Mouse (Mus musculus): ENCODE measurements around the gene Hist2h2bb. TPM values are rescaled to one million over a fixed set of nuclear protein-coding genes. Genes with fewer than 3 reads are reported as not detected.
A peak's percentile ranks its signal among the peaks of the same experiment; 100 is the strongest.

Hist2h2bb gene
- polyA plus RNA-seq, 1 experiment from 2014 or later: 7.9 TPM

DNA sequence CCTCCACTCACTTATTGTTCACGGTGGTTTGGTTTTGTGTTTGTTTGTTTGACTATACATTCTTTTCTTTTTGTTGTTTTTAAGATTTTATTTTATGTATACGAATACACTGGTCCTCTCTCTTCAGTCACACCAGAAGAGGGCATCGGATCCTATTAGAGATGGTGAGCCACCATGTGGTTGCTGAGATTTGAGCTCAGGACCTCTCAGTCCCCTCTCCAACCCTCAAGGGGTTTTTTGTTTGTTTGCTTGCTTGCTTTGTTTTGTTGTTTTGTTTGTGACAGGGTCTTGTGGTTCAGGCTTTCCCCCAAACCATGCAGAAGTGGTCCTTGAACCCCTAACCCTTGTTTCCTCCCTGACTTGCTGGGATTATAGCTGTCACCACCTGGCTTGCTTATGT lies 7.9 kb upstream of the Hist2h2bb start:
- Histone ChIP-seq H3K4me3 (ENCODE audit: control insufficient read depth in 1 of 2, insufficient read depth in 1 of 2, low read depth in 1 of 2, low read length in 2 of 2) (no peak overlapping the region; a peak in 1 of 4 replicates), H3K36me3 (ENCODE audit: control insufficient read depth, insufficient read depth, low read length) (no peaks in the 10 kb centered on the region), H3K4me1 (ENCODE audit: control insufficient read depth in 2 of 2, insufficient read depth in 2 of 2, low read length in 2 of 2) (peaks cover 13 to 14% of the 10 kb centered on the region in 2 experiments), H3K9ac (ENCODE audit: low read length) (peak overlapping the region; percentile 82), H3K9me3 (ENCODE audit: control insufficient read depth, low read length) (no peaks in the 10 kb centered on the region), H3K27me3 (ENCODE audit: control insufficient read depth, insufficient read depth, low read length) (no peaks in the 10 kb centered on the region), H3K4me2 (ENCODE audit: low read length) (peak overlapping the region; percentile 71), H3K27ac (replicated peaks in 1 of 2; ENCODE audit: control insufficient read depth in 1 of 2, insufficient read depth in 1 of 2, low read depth in 2 of 2, low read length in 2 of 2) (peak overlapping the region; percentile 93 to 97)
- 67% methylated on average over 3 of the region's 3 CpGs for WGBS
- no peak for ATAC-seq (ENCODE audit: insufficient number of reproducible peaks, insufficient read depth, low FRiP score, low read depth)

DNA sequence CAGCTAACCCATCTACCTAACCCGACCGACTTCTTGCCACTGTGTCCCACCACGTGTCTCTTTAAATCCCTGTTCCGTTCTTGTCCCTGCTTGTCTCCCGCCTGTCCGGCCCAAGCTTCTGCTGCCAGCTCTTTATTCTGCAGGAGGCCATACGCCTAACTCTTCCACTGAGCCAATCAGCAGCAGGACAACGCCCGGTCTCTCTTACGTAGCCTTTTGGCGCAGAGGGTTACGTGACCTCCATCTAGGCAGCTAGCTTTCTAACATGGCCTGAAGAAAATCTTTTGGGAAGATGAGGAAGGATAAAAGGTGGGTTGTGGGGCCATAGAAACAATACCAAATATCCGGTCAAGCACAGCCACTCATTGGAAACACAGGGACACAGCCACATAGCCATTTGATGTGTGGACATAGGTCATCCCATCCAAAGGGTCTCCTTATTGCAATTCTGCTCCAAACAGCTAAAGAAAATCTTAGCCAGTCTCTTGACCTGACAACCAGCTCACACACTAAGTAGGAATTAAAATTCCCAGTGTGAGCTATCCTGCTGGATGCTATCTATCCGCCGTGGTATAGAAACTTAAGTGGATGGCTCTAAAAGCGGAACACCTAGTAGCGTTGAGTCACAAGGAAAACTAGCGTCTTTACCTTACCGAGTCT lies 7.2 kb upstream of the Hist2h2bb start:
- peak overlapping the region; percentile 54 to 83 for H3K4me3 ChIP-seq (ENCODE audit: control insufficient read depth in 1 of 2, insufficient read depth in 1 of 2, low read depth in 1 of 2, low read length in 2 of 2)
- peak; percentile 80 for ATAC-seq (ENCODE audit: insufficient number of reproducible peaks, insufficient read depth, low FRiP score, low read depth)
- peak overlapping the region; percentile 82 for H3K9ac ChIP-seq (ENCODE audit: low read length)
- peak overlapping the region; percentile 71 for H3K4me2 ChIP-seq (ENCODE audit: low read length)
- H3K27ac ChIP-seq (replicated peaks in 1 of 2; ENCODE audit: control insufficient read depth in 1 of 2, insufficient read depth in 1 of 2, low read depth in 2 of 2, low read length in 2 of 2): peak overlapping the region; percentile 93 to 97
- no peaks in the 10 kb centered on the region for H3K27me3 ChIP-seq (ENCODE audit: control insufficient read depth, insufficient read depth, low read length)
- no peaks in the 10 kb centered on the region for H3K9me3 ChIP-seq (ENCODE audit: control insufficient read depth, low read length)
- H3K4me1 ChIP-seq (ENCODE audit: control insufficient read depth in 2 of 2, insufficient read depth in 2 of 2, low read length in 2 of 2): peaks cover 13 to 14% of the 10 kb centered on the region in 2 experiments
- no peaks in the 10 kb centered on the region for H3K36me3 ChIP-seq (ENCODE audit: control insufficient read depth, insufficient read depth, low read length)
- WGBS: 1% methylated on average over 19 of the region's 19 CpGs

DNA sequence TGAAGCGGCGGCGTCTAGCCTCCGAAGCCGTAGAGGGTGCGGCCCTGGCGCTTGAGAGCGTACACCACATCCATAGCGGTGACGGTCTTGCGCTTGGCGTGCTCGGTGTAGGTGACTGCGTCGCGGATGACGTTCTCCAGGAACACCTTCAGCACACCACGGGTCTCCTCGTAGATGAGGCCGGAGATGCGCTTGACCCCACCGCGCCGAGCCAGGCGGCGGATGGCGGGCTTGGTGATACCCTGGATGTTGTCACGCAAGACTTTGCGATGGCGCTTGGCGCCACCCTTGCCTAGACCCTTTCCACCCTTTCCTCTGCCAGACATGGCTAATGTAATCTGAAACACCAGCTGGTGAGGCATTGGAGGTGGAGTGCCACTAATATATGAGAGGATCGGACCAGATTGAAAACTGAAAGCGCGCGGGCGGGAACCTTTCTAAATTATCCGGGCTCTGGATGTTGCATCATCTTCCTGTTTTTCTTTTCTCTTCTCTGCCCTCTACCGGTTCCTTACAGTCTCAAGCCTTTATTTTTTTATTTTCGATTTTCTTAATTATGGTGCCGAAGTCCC lies 6.5 kb upstream of the Hist2h2bb start, which contains the start of gene Hist2h4:
Gene Hist2h4, minus strand, starts transcription at position 333 of the 572 bp plus-strand sequence.
- under 1% methylated on average over 40 of the region's 40 CpGs for WGBS
- Histone ChIP-seq H3K36me3 (ENCODE audit: control insufficient read depth, insufficient read depth, low read length) (no peaks in the 10 kb centered on the region), H3K9ac (ENCODE audit: low read length) (peak within 1 kb of the TSS; percentile 82), H3K27me3 (ENCODE audit: control insufficient read depth, insufficient read depth, low read length) (no peaks in the 10 kb centered on the region), H3K4me1 (ENCODE audit: control insufficient read depth in 2 of 2, insufficient read depth in 2 of 2, low read length in 2 of 2) (peaks cover 13 to 17% of the 10 kb centered on the region in 2 experiments), H3K27ac (replicated peaks in 1 of 2; ENCODE audit: control insufficient read depth in 1 of 2, insufficient read depth in 1 of 2, low read depth in 2 of 2, low read length in 2 of 2) (peak within 1 kb of the TSS; percentile 97 to 99), H3K4me3 (ENCODE audit: control insufficient read depth in 1 of 2, insufficient read depth in 1 of 2, low read depth in 1 of 2, low read length in 2 of 2) (peak within 1 kb of the TSS; percentile 54 to 83), H3K9me3 (ENCODE audit: control insufficient read depth, low read length) (no peaks in the 10 kb centered on the region), H3K4me2 (ENCODE audit: low read length) (peak within 1 kb of the TSS; percentile 71)
- peak; percentile 86 for ATAC-seq (ENCODE audit: insufficient number of reproducible peaks, insufficient read depth, low FRiP score, low read depth)

DNA sequence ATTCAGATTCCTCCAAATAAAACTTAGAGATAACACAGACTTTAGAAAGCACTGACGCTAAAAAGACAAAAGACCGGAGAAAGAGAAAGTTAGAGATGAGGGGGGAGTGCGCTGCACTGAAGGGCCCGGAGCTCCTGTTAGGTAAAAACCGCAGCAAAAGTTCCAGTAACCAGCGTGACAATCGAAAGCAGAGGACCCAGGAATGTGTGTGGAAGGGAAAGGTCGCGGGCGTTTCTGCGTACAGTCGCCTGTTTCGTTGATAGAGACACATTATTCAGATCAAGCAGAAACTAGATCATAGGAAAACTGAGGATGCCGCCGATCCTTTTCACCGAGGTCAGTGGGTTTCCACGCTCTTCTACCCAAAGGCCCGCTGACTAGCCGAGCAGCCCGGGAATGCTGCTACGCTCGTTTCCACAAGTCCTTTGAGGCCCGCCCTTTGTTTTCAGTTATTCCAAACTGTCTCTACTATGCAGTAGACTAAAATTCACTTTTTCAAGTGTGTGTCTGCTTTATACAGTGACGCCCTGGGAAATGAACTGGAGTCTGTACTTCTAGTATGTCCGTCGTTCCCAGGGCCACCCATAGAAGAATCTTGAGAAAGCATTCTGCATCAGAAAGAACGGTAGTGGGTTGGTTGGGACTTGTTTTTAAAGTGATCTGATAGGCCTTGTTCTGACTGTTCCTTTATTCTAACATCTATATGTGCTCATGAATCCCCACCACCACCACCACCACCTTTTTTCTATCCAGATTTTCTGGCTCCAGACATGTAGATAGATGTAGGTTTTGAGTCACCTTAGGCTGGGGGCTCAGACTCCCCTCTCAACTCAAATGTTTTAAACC lies 5.8 kb upstream of the Hist2h2bb start:
- ATAC-seq (ENCODE audit: insufficient number of reproducible peaks, insufficient read depth, low FRiP score, low read depth): no peak

DNA sequence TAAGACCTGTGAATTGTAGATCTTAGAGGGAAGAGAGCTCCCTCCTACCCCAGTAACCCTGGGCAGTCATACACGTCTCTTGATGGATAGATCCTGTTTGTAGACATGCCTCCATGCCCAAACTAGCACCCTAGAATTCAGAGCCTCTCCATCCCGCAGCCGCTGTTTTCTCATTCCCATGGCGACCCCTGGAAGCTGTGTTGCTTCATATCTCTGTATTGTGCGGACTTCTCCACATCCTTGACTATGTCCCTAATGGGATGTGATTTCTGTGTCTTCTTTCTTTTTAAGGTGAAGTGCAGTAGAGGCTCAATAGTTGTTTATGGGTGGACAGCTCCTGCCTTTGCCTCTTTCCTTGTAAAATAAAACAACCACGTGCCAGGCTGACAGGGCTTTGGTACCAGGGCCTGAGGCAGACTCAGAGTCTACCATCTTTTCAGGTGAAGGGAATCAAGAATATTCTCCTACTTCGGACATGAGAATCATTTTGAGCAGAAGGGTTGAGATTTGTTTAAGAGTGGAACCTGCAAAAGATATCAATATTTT lies 5.1 kb upstream of the Hist2h2bb start:
- 82% methylated on average over 7 of the region's 7 CpGs for WGBS
- peak overlapping the region in 1 of 2 experiments; percentile 54; a peak in 2 of 4 replicates for H3K4me3 ChIP-seq (ENCODE audit: control insufficient read depth in 1 of 2, insufficient read depth in 1 of 2, low read depth in 1 of 2, low read length in 2 of 2)
- H3K4me2 ChIP-seq (ENCODE audit: low read length): peak overlapping the region; percentile 71
- H3K27ac ChIP-seq (replicated peaks in 1 of 2; ENCODE audit: control insufficient read depth in 1 of 2, insufficient read depth in 1 of 2, low read depth in 2 of 2, low read length in 2 of 2): peak overlapping the region; percentile 97 to 99
- H3K9me3 ChIP-seq (ENCODE audit: control insufficient read depth, low read length): no peaks in the 10 kb centered on the region
- ATAC-seq (ENCODE audit: insufficient number of reproducible peaks, insufficient read depth, low FRiP score, low read depth): no peak
- peak overlapping the region; percentile 82 for H3K9ac ChIP-seq (ENCODE audit: low read length)
- H3K36me3 ChIP-seq (ENCODE audit: control insufficient read depth, insufficient read depth, low read length): no peaks in the 10 kb centered on the region
- H3K27me3 ChIP-seq (ENCODE audit: control insufficient read depth, insufficient read depth, low read length): no peaks in the 10 kb centered on the region
- peaks cover 13 to 19% of the 10 kb centered on the region in 2 experiments for H3K4me1 ChIP-seq (ENCODE audit: control insufficient read depth in 2 of 2, insufficient read depth in 2 of 2, low read length in 2 of 2)

More for the DNA sequence above, 5.8 kb upstream of the Hist2h2bb start:
- H3K9ac ChIP-seq (ENCODE audit: low read length): peak overlapping the region; percentile 82
- peaks cover 13 to 19% of the 10 kb centered on the region in 2 experiments for H3K4me1 ChIP-seq (ENCODE audit: control insufficient read depth in 2 of 2, insufficient read depth in 2 of 2, low read length in 2 of 2)
- peak overlapping the region; percentile 97 to 99 for H3K27ac ChIP-seq (replicated peaks in 1 of 2; ENCODE audit: control insufficient read depth in 1 of 2, insufficient read depth in 1 of 2, low read depth in 2 of 2, low read length in 2 of 2)
- WGBS: 8% methylated on average over 27 of the region's 27 CpGs
- H3K4me2 ChIP-seq (ENCODE audit: low read length): peak overlapping the region; percentile 71
- H3K36me3 ChIP-seq (ENCODE audit: control insufficient read depth, insufficient read depth, low read length): no peaks in the 10 kb centered on the region
- H3K9me3 ChIP-seq (ENCODE audit: control insufficient read depth, low read length): no peaks in the 10 kb centered on the region
- H3K27me3 ChIP-seq (ENCODE audit: control insufficient read depth, insufficient read depth, low read length): no peaks in the 10 kb centered on the region
- H3K4me3 ChIP-seq (ENCODE audit: control insufficient read depth in 1 of 2, insufficient read depth in 1 of 2, low read depth in 1 of 2, low read length in 2 of 2): peak overlapping the region; percentile 54 to 58

DNA sequence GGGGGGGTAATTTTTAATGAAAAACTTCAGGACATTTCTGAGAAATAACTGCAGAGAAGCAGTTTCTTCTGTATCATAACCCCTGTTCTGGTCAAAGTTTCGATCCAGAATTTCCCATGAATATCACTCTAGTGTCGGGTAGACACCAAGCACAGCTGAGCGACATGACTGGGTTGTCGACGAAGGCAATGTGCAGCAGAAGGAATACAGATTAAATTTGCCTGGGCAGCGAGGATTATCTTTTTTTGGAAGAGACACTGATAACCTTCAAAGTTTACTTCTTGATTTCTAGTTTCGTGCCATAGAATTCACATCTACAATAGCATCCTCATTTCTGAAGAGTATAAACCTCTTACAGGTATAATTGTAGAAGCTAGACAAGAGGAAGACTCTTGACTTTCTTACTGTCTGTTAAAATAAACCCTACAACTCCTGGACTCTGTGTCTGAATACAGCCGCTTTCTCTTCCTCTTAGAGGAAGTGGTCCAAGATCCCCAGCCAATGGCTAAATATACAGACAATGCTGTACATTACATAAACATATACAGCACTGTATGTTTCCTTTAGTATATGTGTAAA lies 3.3 kb upstream of the Hist2h2bb start:
- ATAC-seq (ENCODE audit: insufficient number of reproducible peaks, insufficient read depth, low FRiP score, low read depth): no peak
- no peak overlapping the region for H3K4me2 ChIP-seq (ENCODE audit: low read length)
- H3K27me3 ChIP-seq (ENCODE audit: control insufficient read depth, insufficient read depth, low read length): no peaks in the 10 kb centered on the region
- peaks cover 15 to 19% of the 10 kb centered on the region in 2 experiments for H3K4me1 ChIP-seq (ENCODE audit: control insufficient read depth in 2 of 2, insufficient read depth in 2 of 2, low read length in 2 of 2)
- no peak overlapping the region for H3K27ac ChIP-seq (replicated peaks in 1 of 2; ENCODE audit: control insufficient read depth in 1 of 2, insufficient read depth in 1 of 2, low read depth in 2 of 2, low read length in 2 of 2)
- H3K9me3 ChIP-seq (ENCODE audit: control insufficient read depth, low read length): no peaks in the 10 kb centered on the region
- no peak overlapping the region for H3K9ac ChIP-seq (ENCODE audit: low read length)
- WGBS: 59% methylated on average over 8 of the region's 8 CpGs
- H3K36me3 ChIP-seq (ENCODE audit: control insufficient read depth, insufficient read depth, low read length): no peaks in the 10 kb centered on the region
- H3K4me3 ChIP-seq (ENCODE audit: control insufficient read depth in 1 of 2, insufficient read depth in 1 of 2, low read depth in 1 of 2, low read length in 2 of 2): no peak overlapping the region

DNA sequence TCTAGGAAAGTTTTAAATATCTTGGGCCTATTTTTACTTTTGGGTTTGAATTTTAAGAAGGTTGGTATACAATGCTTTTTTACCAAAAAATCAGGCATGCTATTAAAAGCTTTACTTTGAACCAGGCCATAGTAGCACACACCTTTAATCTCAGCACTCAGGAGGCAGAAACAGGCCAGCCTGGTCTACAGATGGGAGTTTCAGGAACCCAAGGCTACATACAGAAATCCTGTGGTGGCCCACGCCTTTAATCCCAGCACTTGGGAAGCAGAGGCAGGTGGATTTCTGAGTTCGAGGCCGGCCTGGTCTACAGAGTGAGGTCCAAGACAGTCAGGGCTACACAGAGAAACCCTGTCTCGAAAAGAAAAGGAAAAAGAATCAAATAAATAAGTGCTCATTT lies 2.0 kb upstream of the Hist2h2bb start:
- no peak overlapping the region for H3K9ac ChIP-seq (ENCODE audit: low read length)
- no peak overlapping the region for H3K4me3 ChIP-seq (ENCODE audit: control insufficient read depth in 1 of 2, insufficient read depth in 1 of 2, low read depth in 1 of 2, low read length in 2 of 2)
- H3K36me3 ChIP-seq (ENCODE audit: control insufficient read depth, insufficient read depth, low read length): no peaks in the 10 kb centered on the region
- H3K4me2 ChIP-seq (ENCODE audit: low read length): peak overlapping the region; percentile 95; the same call in 1 of the 2 replicates
- H3K9me3 ChIP-seq (ENCODE audit: control insufficient read depth, low read length): no peaks in the 10 kb centered on the region
- whole genome bisulfite sequencing: 80% methylated on average over 4 of the region's 4 CpGs
- H3K27ac ChIP-seq (replicated peaks in 1 of 2; ENCODE audit: control insufficient read depth in 1 of 2, insufficient read depth in 1 of 2, low read depth in 2 of 2, low read length in 2 of 2): peak overlapping the region in 1 of 2 experiments; percentile 87; a peak in 2 of 4 replicates
- peaks cover 10 to 13% of the 10 kb centered on the region in 2 experiments for H3K4me1 ChIP-seq (ENCODE audit: control insufficient read depth in 2 of 2, insufficient read depth in 2 of 2, low read length in 2 of 2)
- no peak for ATAC-seq (ENCODE audit: insufficient number of reproducible peaks, insufficient read depth, low FRiP score, low read depth)
- no peaks in the 10 kb centered on the region for H3K27me3 ChIP-seq (ENCODE audit: control insufficient read depth, insufficient read depth, low read length)
